Mouse (Mus musculus): ENCODE measurements around the gene Lgals3bp.

DNA sequence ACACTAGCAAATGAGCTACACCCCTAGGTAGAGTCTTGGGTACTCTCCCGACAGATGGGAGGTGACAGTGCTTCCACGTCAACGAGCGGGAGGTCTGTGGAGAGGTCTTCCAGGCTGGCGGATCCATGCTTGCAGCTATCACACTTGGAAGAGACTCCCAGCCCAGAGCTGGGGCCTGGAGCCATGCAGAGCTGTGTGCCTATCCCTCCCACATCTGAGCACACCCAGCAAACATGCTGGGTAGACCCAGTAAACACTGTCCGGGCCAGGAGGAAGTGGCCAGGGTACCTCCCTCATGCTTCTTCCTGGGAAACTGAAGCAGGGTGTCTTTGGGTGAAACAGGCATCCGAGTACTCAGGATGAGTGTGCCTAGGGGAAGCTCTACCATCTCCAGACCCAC lies 41.4 kb downstream of the Lgals3bp start:
- no peak for TF ChIP-seq USF2 (conservative IDR thresholded peaks at IDR 0.05; ENCODE audit: low read depth, low read length)
- TF ChIP-seq USF1 (IDR thresholded peaks at IDR 0.05; ENCODE audit: low read depth, low read length) = no peak
- TF ChIP-seq CTCF (conservative IDR thresholded peaks at IDR 0.05 in 1 of 2, IDR thresholded peaks at IDR 0.05 in 1 of 2; ENCODE audit: low read depth in 2 of 2, low read length in 2 of 2) = no peak
- no peak for TF ChIP-seq HCFC1 (IDR thresholded peaks at IDR 0.05; ENCODE audit: low read depth, low read length)
- no peak for TF ChIP-seq POLR2AphosphoS2 (IDR thresholded peaks at IDR 0.05; ENCODE audit: low read depth, low read length)
- TF ChIP-seq ZC3H11A (IDR thresholded peaks at IDR 0.05; ENCODE audit: low read depth, low read length) = no peak
- TF ChIP-seq MAZ (IDR thresholded peaks at IDR 0.05; ENCODE audit: low read depth, low read length) = no peak
- TF ChIP-seq EP300 (IDR thresholded peaks at IDR 0.05; ENCODE audit: low read length) = no peak
- TF ChIP-seq POLR2A (IDR thresholded peaks at IDR 0.05; ENCODE audit: low read depth, low read length) = no peak
- TF ChIP-seq MXI1 (IDR thresholded peaks at IDR 0.05; ENCODE audit: low read depth, low read length) = no peak
- no peak for TF ChIP-seq CHD1 (IDR thresholded peaks at IDR 0.05; ENCODE audit: low read depth, low read length)
- TF ChIP-seq MYC (IDR thresholded peaks at IDR 0.05; ENCODE audit: low read depth, low read length) = no peak

All from CH12.LX (cell line).